Mouse (Mus musculus) cerebellum, adult 11 months (tissue): ENCODE results near the gene Trim33.
A peak's percentile ranks its signal among the peaks of the same experiment; 100 is the strongest.

Source experiments
- DNase-seq: peaks from one replicate; pipeline ENCODE4 v3.0.0; 2022

The Trim33 gene

DNA sequence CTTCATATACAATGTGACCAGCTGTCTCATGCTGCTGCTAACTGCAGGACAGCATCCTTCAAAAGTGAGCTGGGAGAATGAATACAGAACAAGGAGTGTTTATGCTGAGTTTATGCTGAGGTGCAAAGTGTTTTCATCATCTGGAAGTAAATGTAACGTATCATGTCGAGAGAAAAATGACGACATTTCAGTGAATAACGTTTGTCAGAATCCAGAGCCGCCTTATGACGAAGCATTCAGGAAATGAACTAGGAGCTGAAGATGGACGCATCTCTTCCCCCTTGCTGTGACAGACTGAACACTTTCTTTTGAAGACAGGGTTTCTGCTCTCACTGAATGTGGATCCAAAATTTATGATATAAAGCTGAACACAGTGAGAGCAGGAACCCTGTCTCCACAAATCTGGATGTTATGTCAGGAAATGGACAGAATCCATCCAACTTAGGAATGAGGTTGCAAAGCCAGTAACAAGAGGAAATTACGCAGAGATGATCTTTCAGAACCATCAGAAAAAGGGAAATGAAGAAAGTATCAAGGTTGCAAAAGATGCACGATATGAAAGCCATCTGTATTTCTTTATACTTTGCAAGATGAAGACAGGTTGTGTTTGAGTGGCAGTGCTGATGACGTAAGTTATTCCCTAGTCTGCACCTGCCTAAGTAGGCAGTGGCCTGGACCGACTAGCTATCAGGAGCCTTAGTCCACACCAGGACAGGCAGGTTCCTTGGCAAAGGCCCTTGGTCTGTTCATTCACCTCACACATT is 85.3 kb downstream of the Trim33 start:
- no peak for DNase-seq

GRCm38 (mm10) chr3:103367176-103367970 is 88.3 kb downstream of the Trim33 start:
- no peak for DNase-seq

GRCm38 (mm10) chr3:103368731-103369130 is 89.6 kb downstream of the Trim33 start:
- no peak for DNase-seq

- DNase-seq = peak; percentile 44
Observed at GRCm38 (mm10) chr3:103374028-103374427, 94.9 kb downstream of the Trim33 start.

DNA sequence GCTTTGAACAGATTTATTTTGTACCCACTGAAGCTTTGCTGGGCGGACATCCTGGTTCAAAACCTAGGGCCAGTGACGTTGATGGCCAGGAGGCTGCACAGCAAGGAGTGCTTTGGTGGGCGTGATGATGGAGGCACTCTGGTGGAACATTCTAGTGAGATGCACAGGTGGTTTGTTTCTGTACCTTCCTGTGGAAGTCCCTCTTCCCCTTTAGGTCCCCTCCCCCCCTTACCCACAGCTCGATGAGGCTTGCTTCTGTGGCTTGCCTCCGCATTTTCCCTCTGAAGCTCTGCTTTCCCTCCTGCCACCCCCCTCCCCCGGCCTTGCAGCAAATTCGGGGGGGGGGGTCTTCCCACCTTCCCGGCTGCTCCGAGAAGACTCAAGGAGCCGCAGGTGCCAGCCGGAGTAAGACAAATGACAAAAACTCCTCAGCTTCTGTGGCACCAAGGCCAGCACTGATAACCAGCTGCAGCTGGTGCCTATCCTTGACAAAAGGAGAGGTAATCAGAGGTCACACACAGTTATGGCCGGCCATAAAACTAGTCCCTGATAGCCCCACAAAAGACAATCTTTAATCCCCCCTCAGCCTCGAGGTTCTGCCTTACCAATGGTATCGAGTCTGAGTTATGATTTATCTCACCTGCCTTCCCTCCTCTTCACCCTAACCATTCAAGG is 96.2 kb downstream of the Trim33 start:
- DNase-seq = no peak

GRCm38 (mm10) chr3:103378018-103378417 is 98.9 kb downstream of the Trim33 start:
- no peak for DNase-seq

- DNase-seq = no peak
Observed at GRCm38 (mm10) chr3:103379371-103379770, 100.3 kb downstream of the Trim33 start.

DNA sequence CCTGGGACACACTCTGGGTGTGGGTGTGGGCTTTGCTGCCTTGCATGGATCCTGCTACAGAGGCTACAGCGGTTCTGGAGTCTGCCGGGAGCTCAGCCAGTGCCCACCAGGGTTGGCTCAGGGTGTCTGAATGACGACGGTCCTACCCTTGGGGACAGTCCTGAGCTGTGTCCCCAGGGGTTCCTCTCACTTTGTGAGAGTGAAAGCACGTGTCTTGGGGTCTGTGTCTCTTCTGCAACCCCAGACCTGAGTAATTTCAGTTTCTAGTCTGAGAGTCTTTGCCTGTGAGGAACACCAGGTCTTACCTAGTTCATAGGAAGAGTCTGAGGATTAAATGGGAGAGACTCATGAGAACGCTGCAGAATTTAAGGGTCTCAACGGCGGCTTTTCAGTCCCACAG is 101.7 kb downstream of the Trim33 start:
- DNase-seq = no peak

DNA sequence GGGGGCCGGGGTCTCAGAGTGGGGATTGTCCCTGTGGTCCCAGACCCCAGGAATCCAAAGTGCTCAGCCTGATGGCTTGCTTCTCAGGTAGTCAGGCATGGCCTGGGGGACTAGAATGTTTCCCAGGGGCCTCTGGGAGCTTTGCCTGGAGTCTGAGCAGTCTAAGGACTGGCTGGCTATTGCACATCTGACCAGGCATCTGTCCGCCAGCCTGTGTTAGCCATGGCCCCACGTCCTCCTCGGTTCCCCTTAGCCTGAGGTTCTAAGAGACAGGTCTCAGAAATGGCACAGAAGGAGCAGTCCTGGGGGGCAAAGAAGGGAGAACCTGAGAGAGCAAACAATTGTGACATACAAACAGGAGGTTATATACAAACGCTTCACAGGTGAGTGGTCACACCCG is 102.3 kb downstream of the Trim33 start:
- no peak for DNase-seq

GRCm38 (mm10) chr3:103382872-103383567 is 103.9 kb downstream of the Trim33 start:
- DNase-seq = peak; percentile 82

- DNase-seq = no peak
Observed at GRCm38 (mm10) chr3:103384486-103384885, 105.4 kb downstream of the Trim33 start.

DNA sequence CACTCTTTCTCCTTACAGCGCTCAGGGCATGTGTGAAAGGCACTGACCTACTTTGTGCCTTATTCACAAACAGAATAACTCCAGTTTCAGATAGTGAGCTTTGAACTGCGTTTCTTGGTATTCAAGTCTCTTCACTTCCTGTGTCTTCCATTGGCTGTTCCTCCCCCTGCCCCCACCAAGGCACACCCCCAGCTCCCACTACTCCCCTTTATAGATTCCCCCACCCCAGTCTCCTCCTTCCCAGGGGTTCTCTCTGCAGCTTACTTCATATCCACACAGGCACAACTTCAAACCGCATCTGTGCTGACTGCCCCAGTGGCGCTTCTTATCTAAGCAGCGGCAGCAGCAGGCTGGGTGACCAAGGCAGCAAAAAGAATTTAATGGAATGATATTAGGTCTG is 105.9 kb downstream of the Trim33 start:
- no peak for DNase-seq

DNA sequence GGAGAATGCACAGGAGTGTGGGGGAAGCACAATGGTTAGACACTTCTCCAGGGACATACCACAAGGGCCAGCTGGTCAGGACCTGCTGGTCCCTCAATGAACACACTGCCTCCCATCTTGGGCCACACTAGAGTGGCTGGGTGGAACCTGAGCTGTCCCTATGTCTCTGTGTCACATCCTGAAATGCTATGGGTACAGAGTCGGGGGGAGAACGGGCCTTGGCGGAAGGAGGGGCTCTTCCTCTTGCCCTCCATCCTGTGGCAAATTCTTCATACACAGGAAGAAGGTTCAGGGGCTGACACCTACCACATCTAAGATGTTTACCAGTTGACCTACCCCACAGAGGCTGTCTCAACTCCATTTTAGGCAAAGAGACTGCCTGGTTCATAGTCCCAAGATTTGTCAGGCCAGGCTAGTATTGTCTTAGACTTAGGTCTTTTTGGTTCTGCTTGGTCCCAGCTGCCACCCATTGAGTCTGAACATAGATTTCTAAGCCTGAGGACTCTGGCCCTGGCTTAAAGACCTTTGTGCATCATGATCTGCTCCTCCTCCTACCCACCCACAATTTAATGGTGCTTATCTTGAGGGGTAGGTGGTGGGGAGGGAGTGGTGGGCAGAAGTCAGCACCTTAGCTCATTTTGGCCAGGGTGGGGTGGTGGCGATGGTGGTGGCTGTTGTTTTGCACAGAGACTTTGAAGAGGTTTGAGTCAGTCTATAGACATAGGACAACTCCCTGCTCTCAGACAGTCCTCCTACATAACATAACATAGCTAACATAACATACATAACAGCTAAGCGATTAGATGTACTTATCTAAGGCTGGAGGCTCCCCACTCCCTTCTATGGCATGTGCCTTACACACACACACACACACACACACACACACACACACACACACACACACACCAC is 106.5 kb downstream of the Trim33 start:
- no peak for DNase-seq

- no peak for DNase-seq
Observed at GRCm38 (mm10) chr3:103386292-103387031, 107.4 kb downstream of the Trim33 start.

GRCm38 (mm10) chr3:103392613-103393258 is 113.6 kb downstream of the Trim33 start:
- peak; percentile 33 for DNase-seq

GRCm38 (mm10) chr3:103393283-103394060 is 114.4 kb downstream of the Trim33 start:
- no peak for DNase-seq

GRCm38 (mm10) chr3:103394121-103394520 is 115.0 kb downstream of the Trim33 start:
- no peak for DNase-seq

DNA sequence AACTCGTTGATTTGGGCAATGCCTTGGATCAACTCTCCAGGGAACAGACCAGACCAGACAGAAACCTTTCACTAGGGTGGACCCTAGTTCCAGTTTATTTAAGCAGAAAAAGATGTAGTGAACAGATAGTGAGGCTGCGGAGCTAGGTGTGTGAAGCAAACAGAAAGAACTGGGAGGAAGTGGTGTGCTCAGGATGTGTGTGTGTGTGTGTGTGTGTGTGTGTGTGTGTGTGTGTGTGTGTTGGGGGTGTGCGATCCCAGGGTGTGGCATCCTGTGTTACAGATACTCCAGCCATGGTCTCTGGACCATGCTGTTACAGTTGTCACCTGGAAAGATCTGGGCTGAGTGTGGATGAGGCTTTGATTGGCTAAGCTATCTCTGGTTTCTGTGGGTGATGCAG is 118.4 kb downstream of the Trim33 start:
- DNase-seq = no peak

GRCm38 (mm10) chr3:103400807-103401206 is 121.7 kb downstream of the Trim33 start:
- DNase-seq = no peak
